Mouse (Mus musculus) urinary bladder, postnatal 36 days (tissue): ENCODE data around the gene Ier2.
"Not testable (repeated sequence)": the region's sequence is repeated elsewhere in the genome, so short reads cannot be mapped to it uniquely, and the experiment has no call there.

Source experiments
- DNase-seq, 2 experiments: peaks; one replicate each; pipeline ENCODE4 v3.0.0; 2022; ENCODE audit warnings: low spot score in 2 of 2, mixed read lengths in 1 of 2

The Ier2 gene

DNA sequence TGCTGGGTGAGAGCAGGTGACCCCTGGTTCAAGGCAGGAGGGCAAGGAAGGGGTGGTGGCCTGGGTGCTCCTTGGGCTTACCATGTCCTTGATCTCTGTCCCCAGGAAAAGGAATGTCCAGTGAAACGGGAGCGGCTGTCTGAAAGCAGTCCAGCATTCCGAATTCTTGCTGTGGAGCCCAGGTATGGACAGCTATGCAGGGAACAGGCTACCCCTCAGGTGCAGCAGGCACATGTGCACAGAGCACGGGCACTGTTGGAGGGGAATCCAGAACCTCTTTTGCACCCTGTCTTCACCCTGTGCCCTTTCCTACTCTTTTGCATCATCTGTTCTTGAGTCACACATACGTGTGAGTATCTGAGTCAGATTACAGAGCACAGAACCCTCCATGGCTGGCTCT, 35.6 kb upstream of the Ier2 start:
- no peak for DNase-seq

DNA sequence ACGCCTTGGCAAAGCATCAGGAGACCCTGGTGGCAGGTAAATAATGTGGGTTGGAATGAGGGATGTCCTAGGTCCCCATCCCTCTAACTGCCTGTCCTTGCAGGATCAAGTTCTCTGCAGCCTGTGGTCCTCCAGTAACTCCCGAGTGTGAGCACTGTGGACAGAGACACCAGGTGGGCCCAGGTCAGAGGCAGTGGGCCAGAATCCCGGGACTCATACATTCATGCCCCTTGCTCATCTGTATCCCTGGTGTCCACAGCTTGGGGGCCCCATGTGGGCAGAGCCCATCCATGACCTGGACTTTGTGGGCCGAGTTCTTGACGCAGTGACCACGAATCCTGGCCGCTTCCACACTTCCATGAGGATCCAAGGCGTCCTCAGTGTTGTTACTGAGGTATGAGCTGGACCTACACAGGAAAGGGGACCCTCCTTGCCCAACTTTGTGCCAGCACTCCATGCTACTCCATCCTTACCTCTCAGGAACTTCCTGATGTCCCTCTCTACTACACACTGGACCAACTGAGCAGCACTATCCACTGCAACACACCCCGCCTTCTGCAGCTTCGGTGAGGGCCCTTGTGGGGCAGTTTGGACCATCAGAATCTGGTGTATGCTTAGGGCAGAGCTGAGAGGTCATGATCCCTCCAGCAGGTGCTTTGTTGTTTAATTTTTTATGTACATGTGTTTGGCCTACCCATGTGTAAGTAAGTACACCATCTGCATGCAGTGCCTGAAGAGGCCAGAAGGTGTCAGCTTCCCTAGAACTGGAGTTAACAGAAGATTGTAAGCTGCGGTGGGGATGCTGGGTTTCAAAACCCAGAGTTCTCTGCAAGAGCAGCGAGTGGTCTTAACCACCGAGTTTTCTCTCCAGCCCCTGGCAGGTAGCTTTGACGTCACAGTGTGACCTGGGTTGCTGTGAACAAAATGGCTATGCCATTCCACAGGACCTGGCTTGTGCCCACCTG, 34.8 kb upstream of the Ier2 start:
- no peak for DNase-seq

DNA sequence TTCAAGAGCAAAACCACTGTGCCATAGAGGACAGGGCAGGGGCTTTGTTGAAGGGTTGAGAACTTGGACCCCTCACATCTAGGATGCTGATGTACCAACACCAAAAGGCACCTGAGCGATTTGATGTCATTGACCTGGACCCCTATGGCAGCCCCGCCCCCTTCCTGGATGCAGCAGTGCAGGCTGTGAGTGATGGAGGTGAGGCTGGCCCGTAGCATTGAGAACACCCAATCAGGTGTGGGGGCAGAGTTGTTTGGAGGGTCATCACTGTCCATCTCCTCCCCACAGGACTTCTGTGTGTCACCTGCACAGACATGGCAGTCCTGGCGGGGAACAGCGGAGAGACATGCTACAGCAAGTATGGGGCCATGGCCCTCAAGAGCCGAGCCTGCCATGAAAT, 32.5 kb upstream of the Ier2 start:
- no peak for DNase-seq

DNA sequence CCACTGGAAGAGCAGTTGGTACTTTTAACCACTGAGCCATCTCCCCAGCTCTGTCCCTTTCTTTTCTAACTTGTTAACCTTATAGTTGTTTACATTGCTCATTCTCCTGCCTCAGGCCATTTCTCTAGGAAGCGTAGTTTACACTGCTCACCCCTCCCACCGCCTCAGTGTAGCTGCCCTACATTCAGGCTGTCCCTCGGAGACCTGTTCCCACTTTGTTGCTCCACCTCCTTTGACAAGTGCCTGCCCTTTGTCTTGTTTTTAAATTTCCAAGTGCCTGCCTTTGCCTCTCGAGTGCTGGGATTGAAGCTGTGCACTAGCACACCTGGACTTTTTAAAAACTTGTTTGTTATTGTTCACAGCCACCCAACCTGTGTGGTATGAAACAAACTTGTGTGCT, 30.7 kb upstream of the Ier2 start:
- DNase-seq: no peak

DNA sequence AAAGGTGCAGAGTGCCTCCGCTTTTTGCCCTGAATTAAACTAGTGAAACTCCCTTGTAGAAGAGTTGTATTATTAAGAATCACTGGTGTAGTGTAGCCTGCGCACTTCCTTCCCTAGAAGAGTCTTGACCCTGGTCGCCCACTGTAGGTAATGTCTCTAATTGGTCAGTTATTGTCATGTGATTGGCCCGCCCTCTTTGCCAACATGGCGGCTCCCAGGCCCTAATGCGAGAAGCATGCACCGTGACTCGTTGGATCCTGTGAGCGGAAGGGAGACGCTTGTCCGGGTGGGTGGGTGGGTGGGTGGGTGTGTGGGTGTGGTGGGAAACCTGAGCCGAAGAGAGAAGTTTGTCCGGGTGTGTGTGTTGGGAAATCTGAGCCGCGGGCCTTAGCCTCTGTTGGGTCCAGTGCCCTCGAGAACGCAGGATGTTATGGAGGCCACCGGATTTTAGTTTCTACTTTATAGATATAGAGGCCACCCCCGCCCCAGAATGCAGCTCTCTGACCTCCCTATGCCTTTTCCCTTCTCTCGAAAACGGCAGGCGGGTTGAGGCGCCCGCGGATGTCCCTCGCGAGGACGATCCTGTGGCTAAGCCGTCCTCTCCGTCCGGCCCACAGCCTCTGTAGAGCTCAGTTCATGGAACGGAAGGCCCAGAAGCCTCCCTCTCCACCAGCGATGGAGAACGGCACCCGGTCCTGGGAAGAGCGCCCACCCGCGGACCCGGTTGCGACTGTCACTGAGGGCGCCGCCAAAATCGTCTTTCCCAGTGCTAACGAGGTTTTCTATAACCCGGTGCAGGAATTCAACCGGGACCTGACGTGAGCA, 26.7 kb upstream of the Ier2 start:
- DNase-seq: peak; percentile 87 to 88

GRCm38 (mm10) chr8:84687705-84688100, 25.1 kb upstream of the Ier2 start, which contains the start of gene Nacc1:
Gene Nacc1 (minus strand): TSS chr8:84687862.
- DNase-seq: peak; percentile 80 to 87

- DNase-seq: peak in 1 of 2 experiments; percentile 50
Observed at GRCm38 (mm10) chr8:84687003-84687704, 24.5 kb upstream of the Ier2 start.

GRCm38 (mm10) chr8:84686191-84687002, 23.7 kb upstream of the Ier2 start, which contains the start of gene Trmt1:
Gene Trmt1 (plus strand): TSS chr8:84686307.
- no peak for DNase-seq

DNA sequence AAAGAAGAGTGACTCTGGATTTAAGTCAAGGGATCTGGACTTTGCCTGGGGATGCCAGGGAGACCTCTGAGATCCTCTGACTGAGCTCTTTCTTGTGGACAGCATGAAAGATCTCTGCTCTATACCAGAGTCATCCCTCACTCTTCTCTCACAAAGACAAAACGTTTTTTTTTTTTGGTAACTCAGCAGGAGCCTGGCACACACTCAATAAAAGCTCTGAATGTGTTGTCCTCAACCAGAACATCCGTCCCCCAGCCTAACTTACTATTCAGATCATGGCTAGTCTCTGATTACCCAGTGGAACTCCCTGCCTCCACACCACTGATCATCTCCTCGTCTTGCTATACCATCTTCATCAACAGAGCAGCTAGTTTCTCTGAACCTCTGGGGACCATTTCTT, 21.9 kb upstream of the Ier2 start:
- DNase-seq: no peak

- DNase-seq: no peak
Observed at GRCm38 (mm10) chr8:84682257-84682656, 19.6 kb upstream of the Ier2 start.

DNA sequence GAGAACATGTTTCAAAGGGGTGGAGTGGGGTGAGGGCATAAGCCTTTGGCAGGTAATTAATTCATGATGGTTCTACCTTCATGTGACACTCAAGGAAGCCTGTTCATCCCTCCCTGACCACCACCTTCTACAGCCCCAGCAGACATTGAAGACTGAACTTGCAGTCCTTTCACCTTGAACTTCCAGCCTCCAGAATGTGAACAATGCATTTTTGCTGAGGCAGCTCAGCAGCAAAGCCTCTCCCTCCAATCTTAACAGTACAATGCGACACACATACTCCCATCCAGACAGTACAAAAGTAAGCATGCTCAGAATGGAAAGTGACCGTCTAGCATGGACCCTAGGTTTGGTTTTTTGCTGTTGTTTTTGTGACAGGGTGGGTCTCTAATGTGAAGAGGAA, 18.8 kb upstream of the Ier2 start:
- DNase-seq: no peak

GRCm38 (mm10) chr8:84677305-84677704, 14.7 kb upstream of the Ier2 start:
- DNase-seq: no peak

DNA sequence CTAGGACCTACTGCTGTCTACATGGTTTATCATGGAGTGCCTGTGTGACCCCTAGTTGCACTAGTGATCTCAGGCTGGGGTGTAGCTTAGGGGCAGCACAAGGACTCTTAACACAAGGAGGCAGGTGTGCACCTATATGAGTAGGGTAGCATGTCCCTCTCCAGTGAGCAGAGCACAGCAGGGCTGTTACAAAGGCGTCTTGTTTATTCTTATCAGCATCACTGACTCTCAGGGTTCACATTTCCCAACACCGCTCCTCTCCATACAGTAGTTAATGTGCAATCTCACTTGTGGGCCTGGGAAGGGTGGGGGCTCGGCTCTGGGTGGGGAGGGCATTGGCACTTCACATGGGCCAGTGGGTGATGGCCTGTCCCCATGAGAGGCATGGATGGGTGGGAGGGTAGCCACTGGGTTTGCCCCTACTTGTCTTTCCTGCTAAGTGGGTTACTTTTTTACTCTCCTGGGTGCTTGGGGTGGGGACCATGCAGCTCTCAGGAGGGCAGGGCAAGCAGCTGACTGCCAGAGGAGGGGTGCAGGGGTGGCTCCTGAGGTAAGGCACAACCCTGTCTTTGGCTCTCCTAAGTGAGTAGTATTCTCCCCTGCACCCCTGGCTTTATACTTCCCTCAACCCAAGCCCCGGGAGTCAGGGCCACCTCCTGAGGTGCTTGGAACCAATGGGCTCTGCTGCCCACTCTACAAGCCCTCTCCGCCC, 7.8 kb upstream of the Ier2 start:
- DNase-seq: not testable (repeated sequence)

DNA sequence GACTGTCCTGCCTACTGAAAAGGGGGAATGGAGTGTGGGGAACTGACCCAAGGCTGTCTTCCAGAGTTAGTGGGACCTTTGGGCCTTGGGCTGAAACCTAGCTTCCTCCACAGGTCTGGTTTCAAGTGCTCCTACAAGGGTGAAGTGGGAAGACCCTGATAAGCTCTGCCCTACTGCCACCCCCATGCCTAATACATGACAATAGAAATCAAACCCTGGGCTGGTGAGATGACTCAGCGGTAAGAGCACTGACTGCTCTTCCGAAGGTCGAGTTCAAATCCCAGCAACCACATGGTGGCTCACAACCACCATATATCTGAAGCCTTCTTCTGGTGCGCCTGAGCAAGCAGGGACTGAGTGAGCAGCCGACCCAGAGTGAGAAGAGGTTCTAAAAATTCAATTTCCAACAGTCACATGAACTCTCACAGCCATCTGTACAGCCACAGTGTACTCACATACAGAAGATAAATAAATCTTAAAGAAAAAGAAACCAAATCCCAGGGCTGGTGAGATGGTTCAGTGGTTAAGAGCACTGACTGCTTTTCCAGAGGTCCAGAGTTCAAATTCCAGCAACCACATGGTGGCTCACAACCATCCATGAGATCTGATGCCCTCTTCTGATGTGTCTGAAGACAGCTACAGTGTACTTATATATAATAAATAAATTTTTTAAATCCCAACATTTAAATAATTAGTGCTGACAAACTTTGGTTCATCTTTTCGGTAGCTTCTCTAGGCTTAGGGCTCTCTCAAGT, 6.3 kb upstream of the Ier2 start:
- no peak for DNase-seq

DNA sequence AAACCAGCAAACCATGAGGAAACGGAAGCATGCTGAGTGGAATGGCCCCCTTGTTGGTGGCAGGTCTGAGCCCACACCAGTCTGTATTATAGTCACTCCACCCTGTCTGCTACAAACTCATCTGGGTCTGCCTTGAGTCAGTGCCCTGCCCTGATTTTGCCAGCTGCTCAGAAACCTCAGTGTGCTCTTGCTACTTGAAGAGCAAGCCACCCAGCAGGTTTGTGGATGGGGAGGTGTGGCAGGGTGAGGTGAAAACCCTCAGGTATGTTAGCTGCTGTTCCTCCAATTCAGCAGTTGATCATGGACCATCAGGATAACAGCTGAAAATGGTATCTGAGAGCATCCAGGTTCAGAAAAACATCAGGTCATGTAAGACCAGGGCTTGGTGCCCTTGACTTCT, 5.4 kb upstream of the Ier2 start:
- no peak for DNase-seq

DNA sequence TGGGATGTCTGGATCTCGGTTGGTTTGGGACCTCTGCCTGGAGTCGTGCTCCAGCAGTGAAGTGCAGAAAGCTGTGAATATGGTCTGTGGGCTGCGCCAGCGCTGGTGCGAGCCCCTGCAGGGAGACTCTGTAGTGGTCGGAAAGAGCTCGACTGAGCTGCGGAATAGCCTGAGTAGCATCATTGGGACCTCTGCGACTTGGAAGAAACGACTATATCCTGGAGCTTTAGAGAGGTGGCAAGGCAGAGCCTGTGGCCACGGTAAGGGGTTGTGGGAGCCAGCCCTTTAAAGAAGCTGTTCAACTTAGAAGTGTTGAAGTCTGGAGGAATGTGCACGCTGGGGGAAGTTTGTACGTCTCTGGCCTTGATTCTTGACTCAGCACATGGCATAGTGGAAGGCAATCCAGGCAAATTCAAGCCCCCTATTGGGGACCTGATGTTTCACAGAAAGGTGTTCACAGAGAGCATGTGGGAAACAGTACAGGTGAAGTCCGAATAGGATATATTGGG, 2.8 kb upstream of the Ier2 start:
- DNase-seq: no peak

- peak; percentile 64 to 81 for DNase-seq
Observed at GRCm38 (mm10) chr8:84664566-84665384, 2.1 kb upstream of the Ier2 start.

DNA sequence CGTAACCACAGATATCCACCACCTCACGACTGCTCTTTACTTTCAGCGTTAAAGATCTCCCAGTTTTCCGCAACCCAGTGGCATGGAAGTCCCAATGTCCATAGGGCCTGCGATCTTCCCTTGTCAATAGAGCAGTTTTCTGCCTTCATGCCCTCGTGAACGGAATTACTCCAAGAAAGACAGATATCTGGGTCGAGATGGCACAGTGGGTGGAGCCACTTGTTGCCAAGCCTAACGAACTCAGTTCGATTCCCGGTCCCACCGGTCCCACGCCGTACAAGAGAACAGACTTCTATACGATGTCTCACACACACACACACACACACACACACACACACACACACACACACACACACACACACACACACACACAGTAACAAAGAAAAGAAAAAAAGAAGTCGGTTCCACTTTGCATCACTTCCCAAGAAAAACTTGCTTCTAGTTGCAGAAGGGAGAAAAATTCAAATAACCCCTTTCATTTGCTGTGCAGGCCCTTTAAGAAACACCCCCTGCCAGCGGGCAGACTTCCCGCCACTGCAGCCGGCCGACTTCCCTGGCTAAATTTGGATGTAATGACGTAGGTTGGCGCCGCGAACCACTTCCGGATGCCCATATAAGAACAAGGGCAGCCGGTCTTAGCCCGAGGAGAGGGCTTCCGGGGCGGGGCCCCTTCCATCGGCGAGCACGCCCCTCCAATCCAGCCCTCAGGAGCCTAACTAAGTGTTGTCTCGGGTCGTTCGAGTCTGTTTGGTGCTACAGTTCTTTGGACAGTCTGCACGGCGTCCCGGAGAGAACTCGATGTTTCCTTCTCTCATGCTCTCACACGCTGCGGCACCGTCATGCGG, 1.1 kb upstream of the Ier2 start:
- DNase-seq: peak; percentile 96 to 98
